Mouse (Mus musculus) splenic B cell, adult 2 months (primary cell): Measurements from ENCODE around the gene Hivep2.

Experiments used
- DNase-seq: peaks from one replicate; pipeline ENCODE4 v3.0.0-alpha.2; 2011; ENCODE audit warnings: low read depth, low spot score
- H3K27me3 ChIP-seq: 2 replicates; pipeline ENCODE4 v1.6.1; 2012; ENCODE audit warnings: mild to moderate bottlenecking, low read length, moderate library complexity, mixed read lengths; ENCODE audit not compliant: control insufficient read depth, poor library complexity, insufficient read depth, severe bottlenecking
- H3K36me3 ChIP-seq: 2 replicates; pipeline ENCODE4 v1.6.1; 2012; ENCODE audit warnings: mild to moderate bottlenecking, low read length, moderate library complexity, mixed read lengths; ENCODE audit not compliant: control insufficient read depth, poor library complexity, insufficient read depth, severe bottlenecking

The Hivep2 gene

DNA sequence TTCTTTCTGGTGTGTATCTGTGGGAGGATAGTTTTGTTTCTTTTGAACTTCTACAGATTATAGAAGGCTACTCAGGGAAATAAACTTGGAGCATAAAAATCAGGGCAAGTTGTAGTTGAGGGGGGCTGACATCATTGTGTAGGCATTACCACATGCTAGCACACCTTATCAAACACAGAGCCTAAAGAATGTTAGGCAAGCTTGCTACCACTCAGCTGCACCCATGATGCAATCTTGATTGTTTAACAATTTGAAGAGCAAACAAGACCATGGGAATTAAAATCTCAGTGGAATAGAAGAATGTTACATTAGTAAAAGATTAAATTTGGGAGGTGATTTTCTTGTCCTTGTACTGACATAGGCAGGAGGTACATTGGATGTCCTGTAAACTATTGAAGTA is 18.4 kb downstream of the Hivep2 start:
- no peak for DNase-seq
- Histone ChIP-seq H3K27me3 (no peaks in the 10 kb centered on the region), H3K36me3 (no peaks in the 10 kb centered on the region)

- H3K36me3 ChIP-seq: no peaks in the 10 kb centered on the region
- no peaks in the 10 kb centered on the region for H3K27me3 ChIP-seq
- no peak for DNase-seq
These were observed 20.7 kb downstream of the Hivep2 start for GRCm38 (mm10) chr10:13986539-13986938.

GRCm38 (mm10) chr10:13987336-13987735 is 21.5 kb downstream of the Hivep2 start:
- H3K36me3 ChIP-seq: no peaks in the 10 kb centered on the region
- DNase-seq: peak; percentile 66
- H3K27me3 ChIP-seq: no peaks in the 10 kb centered on the region

GRCm38 (mm10) chr10:13988280-13988679 is 22.4 kb downstream of the Hivep2 start:
- Histone ChIP-seq H3K27me3 (no peaks in the 10 kb centered on the region), H3K36me3 (no peaks in the 10 kb centered on the region)
- peak; percentile 49 for DNase-seq

DNA sequence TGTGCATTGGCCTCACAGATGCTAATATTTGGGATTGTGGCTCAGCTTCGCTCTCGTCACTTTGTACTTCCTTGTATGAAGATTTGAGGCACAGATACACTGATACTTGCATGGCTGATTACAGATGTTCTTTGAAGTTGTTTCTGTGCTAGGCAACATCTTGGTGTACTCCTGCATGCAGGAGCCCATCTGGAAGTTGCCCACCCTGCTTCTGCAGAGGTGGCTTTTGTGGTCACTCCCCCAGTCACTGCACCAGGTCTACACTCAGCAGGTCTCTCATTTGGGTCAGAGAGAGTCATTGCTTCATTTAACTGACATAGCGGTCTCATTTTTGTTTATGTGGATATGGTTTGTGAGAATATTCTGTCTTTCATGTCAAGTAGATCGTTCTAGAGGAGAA is 22.9 kb downstream of the Hivep2 start:
- DNase-seq: peak; percentile 11
- Histone ChIP-seq H3K27me3 (no peaks in the 10 kb centered on the region), H3K36me3 (no peaks in the 10 kb centered on the region)

DNA sequence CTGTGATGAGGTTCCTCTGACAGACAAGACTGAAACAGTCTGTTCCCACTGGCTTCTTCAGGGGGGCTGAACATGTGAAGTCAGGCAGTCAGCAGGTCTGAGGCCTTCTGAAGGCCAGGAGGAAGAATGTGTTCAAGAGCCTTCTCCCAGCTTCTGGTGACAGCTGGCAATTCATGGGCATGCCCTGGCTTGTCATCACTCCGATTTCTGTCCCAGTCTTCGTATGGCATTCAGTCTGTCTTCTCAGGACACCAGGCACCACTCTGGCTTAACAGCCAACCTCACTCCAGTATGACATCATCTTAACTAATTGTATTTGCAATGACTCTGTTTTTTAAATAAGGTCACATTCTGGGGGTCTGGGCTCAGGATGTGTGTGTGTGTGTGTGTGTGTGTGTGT is 25.0 kb downstream of the Hivep2 start:
- H3K27me3 ChIP-seq: no peaks in the 10 kb centered on the region
- no peak for DNase-seq
- no peaks in the 10 kb centered on the region for H3K36me3 ChIP-seq

GRCm38 (mm10) chr10:13993411-13993810 is 27.5 kb downstream of the Hivep2 start:
- Histone ChIP-seq H3K36me3 (no peaks in the 10 kb centered on the region), H3K27me3 (no peaks in the 10 kb centered on the region)
- DNase-seq: peak; percentile 73

DNA sequence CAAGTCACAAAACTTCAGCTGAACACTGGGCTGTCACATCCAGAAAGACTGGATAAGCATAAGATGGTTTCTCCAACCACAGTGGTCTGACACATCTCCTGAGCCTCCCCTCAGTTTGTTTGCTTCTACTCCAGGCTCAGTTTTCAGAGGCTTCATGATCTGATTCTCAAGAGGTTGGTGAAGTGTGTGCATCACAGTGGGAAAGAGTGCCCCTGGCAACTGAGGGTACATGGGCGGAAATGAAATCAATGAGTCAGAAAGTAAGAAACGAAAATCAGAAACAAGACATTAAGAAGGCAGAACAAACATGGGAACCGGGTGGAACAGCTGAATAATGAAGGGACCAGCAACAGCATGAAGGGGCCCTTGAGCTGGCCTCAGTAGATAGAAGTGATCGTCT is 31.5 kb downstream of the Hivep2 start:
- no peaks in the 10 kb centered on the region for H3K36me3 ChIP-seq
- DNase-seq: no peak
- H3K27me3 ChIP-seq: no peaks in the 10 kb centered on the region

DNA sequence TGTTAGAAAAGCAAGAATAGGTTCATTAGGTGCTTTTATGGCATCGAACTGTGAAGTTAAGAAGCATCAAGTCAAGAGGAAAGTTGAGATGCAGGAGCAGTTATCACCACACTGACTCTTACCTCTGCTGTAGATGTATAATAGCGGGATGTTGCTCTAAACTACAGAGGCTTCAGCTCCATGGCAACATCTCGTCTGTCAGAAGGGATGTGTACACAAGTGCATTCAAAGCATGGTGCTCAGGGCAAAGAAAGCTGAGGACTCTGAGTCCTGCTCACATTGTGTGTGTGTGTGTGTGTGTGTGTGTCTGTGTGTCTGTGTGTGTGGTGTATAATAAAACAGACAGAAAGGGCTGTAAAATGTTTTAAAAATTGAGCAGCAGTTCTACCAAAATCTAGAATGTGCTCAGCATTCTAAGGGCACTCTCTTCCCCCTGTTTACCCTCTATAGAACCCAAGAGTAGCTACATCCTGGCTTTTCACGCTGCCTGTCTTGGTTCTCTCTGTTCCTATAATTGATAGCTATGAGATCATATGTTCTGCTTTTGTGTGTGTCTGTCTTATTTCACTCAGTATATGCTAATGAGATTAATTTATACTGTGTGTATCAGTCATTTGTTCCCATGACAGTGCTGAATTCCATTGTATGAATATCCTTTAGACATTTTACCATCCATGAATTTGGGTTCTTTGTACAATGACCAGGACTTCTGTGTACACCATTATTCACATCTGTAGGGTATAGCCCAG is 39.1 kb downstream of the Hivep2 start:
- Histone ChIP-seq H3K36me3 (0 out of 2 replicates have a peak, but pooled peaks cover 1% of the 10 kb centered on the region), H3K27me3 (no peaks in the 10 kb centered on the region)
- DNase-seq: no peak

- 0 out of 2 replicates have a peak, but pooled peaks cover 1% of the 10 kb centered on the region for H3K36me3 ChIP-seq
- DNase-seq: no peak
These were observed 43.8 kb downstream of the Hivep2 start for GRCm38 (mm10) chr10:14009721-14010120.

DNA sequence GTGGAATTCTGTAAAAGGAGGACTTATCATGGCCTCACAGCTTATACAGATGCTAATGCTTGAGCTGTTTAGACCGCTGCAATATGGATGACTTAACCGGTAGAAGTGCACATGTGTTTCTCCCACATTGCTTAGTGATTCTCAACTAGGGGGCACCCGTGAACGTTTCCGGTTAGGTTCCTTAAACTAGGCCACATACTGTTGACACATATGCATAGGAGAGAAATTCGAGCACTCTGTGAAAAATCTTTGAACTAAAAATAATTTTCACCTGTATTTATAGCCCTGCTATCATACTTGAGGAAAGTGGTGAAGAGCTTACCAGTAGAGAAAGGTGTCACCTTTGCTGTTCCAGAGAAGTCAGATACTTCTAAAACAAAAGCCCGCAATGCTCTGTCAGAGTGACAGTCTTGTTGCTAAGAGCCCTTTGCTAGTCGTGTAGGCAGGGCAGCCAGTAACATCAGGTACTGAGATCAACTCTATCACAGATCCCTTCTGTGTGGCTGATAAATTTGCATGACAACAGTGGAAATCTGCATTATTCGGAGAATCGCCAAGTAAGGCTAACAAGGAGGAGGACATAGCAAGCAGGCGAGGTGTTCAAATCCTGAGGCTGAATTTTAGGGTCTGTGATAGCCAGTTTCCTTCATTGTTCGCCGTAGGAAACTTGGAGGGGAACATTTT is 50.6 kb downstream of the Hivep2 start:
- Histone ChIP-seq H3K36me3 (no peaks in the 10 kb centered on the region), H3K27me3 (no peaks in the 10 kb centered on the region)
- peak; percentile 37 for DNase-seq

More at GRCm38 (mm10) chr10:14009721-14010120, 43.8 kb downstream of the Hivep2 start:
- no peaks in the 10 kb centered on the region for H3K27me3 ChIP-seq

DNA sequence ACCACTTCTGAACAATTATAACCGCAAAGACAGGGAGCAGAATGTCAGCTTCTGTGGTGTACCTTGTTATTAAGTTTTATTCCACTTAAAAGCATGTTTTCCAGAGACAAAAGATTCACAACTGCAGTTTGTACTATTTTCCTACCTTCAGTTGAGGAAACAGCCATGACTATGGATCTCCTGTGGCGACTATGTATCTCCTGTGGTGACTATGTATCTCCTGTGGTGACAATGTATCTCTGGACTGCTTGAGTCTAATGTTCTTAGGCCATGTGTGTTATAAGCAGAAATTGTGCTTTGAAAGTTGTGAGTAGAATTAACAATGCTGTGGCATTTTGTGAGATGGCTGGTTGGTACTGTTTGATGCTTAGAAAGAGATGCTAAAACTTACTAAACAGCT is 51.5 kb downstream of the Hivep2 start:
- no peak for DNase-seq
- H3K36me3 ChIP-seq: no peaks in the 10 kb centered on the region
- H3K27me3 ChIP-seq: no peaks in the 10 kb centered on the region

GRCm38 (mm10) chr10:14017822-14018364 is 52.0 kb downstream of the Hivep2 start:
- Histone ChIP-seq H3K27me3 (no peaks in the 10 kb centered on the region), H3K36me3 (no peaks in the 10 kb centered on the region)
- peak; percentile 56 for DNase-seq

DNA sequence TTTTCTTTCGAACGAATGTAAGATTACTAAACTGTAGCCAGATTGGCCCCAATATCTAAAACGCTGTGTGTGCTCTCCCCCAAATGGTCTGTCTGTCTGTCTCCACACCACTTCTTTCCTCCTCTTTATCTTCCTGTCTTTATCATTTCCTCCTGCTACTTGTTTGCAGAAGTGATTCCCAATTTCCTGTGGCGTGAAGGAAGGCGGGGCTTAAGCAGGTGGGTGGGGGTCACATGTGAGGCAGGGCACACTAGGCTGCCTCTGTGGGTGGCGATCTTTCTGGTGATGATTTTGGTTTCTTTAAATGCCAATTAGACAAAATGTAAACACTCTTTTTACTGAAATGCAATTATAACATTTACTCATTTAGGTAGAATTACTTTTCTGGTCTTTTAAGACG is 52.8 kb downstream of the Hivep2 start:
- peak; percentile 57 for DNase-seq
- Histone ChIP-seq H3K27me3 (no peaks in the 10 kb centered on the region), H3K36me3 (no peaks in the 10 kb centered on the region)

DNA sequence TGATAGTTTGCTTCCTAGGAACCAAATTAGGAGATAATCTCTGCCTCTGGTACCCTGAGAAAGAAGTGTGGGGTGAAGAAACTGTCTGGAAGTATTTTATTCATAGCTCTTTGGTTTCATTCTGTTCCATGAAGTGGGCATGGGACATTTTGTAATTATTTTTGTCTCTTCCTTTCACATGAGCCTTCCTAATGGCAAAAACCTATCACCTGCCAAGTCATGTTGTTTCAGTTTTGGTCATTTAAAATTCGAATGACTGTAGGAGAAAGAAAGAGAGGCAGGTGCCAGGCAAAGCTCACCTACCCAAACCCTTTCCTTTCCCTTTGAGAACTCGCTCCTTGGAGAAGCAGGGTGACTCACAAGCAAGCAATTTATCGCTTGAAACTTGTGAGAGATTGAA is 53.3 kb downstream of the Hivep2 start:
- no peak for DNase-seq
- H3K36me3 ChIP-seq: no peaks in the 10 kb centered on the region
- no peaks in the 10 kb centered on the region for H3K27me3 ChIP-seq
